Mouse (Mus musculus): ENCODE data around the gene Aipl1. TPM values are rescaled to one million over a fixed set of nuclear protein-coding genes. Genes with fewer than 3 reads are reported as not detected.

Aipl1 gene
- total and polyA plus RNA-seq, 3 experiments, result 0.71 to 0.93 (median 0.81) TPM

DNA sequence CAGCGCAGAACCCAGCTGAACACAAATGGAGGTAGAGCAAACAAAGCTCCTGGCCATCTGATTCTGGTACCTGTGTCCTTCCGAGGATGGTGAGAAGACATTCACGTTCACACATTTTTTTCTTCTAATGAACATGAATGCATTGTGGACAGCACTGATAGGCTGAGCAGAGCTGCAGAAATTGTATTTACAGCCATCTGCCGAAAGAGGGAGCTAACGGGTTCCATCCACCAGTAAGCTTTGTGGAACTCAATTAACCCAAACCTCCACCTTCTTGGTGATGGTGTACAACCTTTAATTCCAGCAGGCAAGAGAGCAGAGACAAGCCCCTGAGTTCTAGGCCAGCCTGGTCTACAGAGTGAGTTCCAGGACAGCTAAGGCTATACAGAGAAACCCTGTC lies 11.5 kb downstream of the Aipl1 start:
- in situ Hi-C loops (cut with MboI; ENCODE audit: low pct_ligation_motif_present, low pct_unique_long_range_greater_than_20kb, low sequenced_read_pairs) (loop anchor here (10.0 to 25.0 kb wide), 2 partner anchors 351 to 464 kb away; no protein-coding TSS in a partner anchor), dilution Hi-C loops (cut with MboI; ENCODE audit: extremely low pct_ligation_motif_present, extremely low pct_unique_long_range_greater_than_20kb, low sequenced_read_pairs) (no loop called here)
- H3K9me3 ChIP-seq (replicated peaks; ENCODE audit: low read length), result no peaks in the 10 kb centered on the region
- peaks cover 6% of the 10 kb centered on the region for H3K27me3 ChIP-seq (replicated peaks)
- H3K4me1 ChIP-seq (ENCODE audit: control insufficient read depth in 1 of 2, insufficient read depth in 2 of 2), result peaks cover 17 to 43% of the 10 kb centered on the region in 2 experiments
- DNase-seq (ENCODE audit: extremely low read depth), result peak; percentile 80
- H3K36me3 ChIP-seq (replicated peaks in 1 of 2; ENCODE audit: control insufficient read depth in 1 of 2, insufficient read depth in 1 of 2, low read length in 1 of 2), result no peaks in the 10 kb centered on the region
- no peaks in the 10 kb centered on the region for H3K79me2 ChIP-seq (replicated peaks; ENCODE audit: control insufficient read depth, extremely low read depth, insufficient read depth, poor library complexity, severe bottlenecking)
- no peak overlapping the region for H3K4me3 ChIP-seq (replicated peaks in 1 of 3; ENCODE audit: low read depth in 2 of 3, low read length in 2 of 3, poor library complexity in 1 of 3)
- no peak overlapping the region for H3K27ac ChIP-seq (ENCODE audit: insufficient read depth, low read depth)
- H3K4me2 ChIP-seq (ENCODE audit: insufficient read depth, low read depth, poor library complexity, severe bottlenecking), result no peak overlapping the region
- H3K9ac ChIP-seq (ENCODE audit: insufficient read depth, low read depth), result no peak overlapping the region
- TF ChIP-seq CHD1 (IDR thresholded peaks at IDR 0.05; ENCODE audit: low read depth, low read length) (no peak), EP300 (IDR thresholded peaks at IDR 0.05; ENCODE audit: low read length) (no peak), IRF4 (IDR thresholded peaks at IDR 0.05; ENCODE audit: low read depth, low read length) (no peak), KAT2A (IDR thresholded peaks at IDR 0.05; ENCODE audit: insufficient replicate concordance, low read length) (no peak), JUND (conservative IDR thresholded peaks at IDR 0.05; ENCODE audit: low read depth, low read length) (no peak), ZC3H11A (IDR thresholded peaks at IDR 0.05; ENCODE audit: low read depth, low read length) (no peak), ZNF384 (IDR thresholded peaks at IDR 0.05; ENCODE audit: low read depth, low read length) (no peak), NELFE (IDR thresholded peaks at IDR 0.05; ENCODE audit: low read depth, low read length) (no peak), MAX (IDR thresholded peaks at IDR 0.05; ENCODE audit: low read length) (no peak), PAX5 (IDR thresholded peaks at IDR 0.05; ENCODE audit: low read length) (no peak), RAD21 (IDR thresholded peaks at IDR 0.05; ENCODE audit: low read depth, low read length) (peak; percentile 38), SMC3 (IDR thresholded peaks at IDR 0.05; ENCODE audit: low read depth, low read length) (peak; percentile 53), E2F4 (IDR thresholded peaks at IDR 0.05; ENCODE audit: insufficient replicate concordance, low read depth, low read length) (no peak), CTCF (conservative IDR thresholded peaks at IDR 0.05 in 1 of 2, IDR thresholded peaks at IDR 0.05 in 1 of 2; ENCODE audit: low read depth in 2 of 2, low read length in 2 of 2) (peak; percentile 81 to 88), MEF2A (IDR thresholded peaks at IDR 0.05; ENCODE audit: borderline replicate concordance, low read depth, low read length) (no peak), ZKSCAN1 (IDR thresholded peaks at IDR 0.05; ENCODE audit: borderline replicate concordance, low read depth, low read length) (no peak)

DNA sequence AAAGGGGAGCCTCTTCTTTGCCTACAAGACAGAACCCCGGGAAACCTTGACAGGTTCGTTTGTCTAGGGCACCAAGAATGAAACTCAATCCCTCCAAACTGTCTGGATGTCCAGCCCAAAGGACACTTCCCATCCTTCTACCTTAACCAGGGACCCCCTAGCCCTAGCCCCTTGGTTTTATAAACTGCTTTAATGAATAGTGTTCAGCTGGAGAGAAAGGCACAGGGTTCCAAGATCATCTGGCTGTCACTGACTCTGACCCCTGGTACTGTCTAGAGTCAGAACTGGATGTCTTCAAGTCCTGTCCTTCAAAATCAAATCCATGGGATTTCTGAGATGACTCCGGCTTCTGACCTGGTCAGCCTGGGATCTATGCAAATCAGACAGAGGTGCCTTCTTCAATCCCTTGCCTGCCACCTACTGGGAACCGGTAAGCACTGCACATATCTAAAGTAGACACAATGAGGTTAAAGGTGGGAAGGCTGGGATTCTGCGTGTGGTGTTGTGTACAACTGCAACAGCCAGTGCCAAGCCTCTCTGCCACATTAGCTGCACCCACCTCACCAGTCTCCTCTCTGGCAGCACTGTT lies 13.0 kb downstream of the Aipl1 start:
- peak overlapping the region; percentile 42 for H3K9ac ChIP-seq (ENCODE audit: insufficient read depth, low read depth)
- H3K27me3 ChIP-seq (replicated peaks), result peaks cover 6% of the 10 kb centered on the region
- in situ Hi-C loops (cut with MboI; ENCODE audit: low pct_ligation_motif_present, low pct_unique_long_range_greater_than_20kb, low sequenced_read_pairs), result loop anchor here (5.0 to 10.0 kb wide), 2 partner anchors 162 to 349 kb away; no protein-coding TSS in a partner anchor
- peak overlapping the region; percentile 11 to 33 (median 25) for H3K4me3 ChIP-seq (replicated peaks in 1 of 3; ENCODE audit: low read depth in 2 of 3, low read length in 2 of 3, poor library complexity in 1 of 3)
- no peaks in the 10 kb centered on the region for H3K36me3 ChIP-seq (replicated peaks in 1 of 2; ENCODE audit: control insufficient read depth in 1 of 2, insufficient read depth in 1 of 2, low read length in 1 of 2)
- dilution Hi-C loops (cut with MboI; ENCODE audit: extremely low pct_ligation_motif_present, extremely low pct_unique_long_range_greater_than_20kb, low sequenced_read_pairs), result no loop called here
- H3K79me2 ChIP-seq (replicated peaks; ENCODE audit: control insufficient read depth, extremely low read depth, insufficient read depth, poor library complexity, severe bottlenecking), result no peaks in the 10 kb centered on the region
- peak; percentile 88 for DNase-seq (ENCODE audit: extremely low read depth)
- H3K4me2 ChIP-seq (ENCODE audit: insufficient read depth, low read depth, poor library complexity, severe bottlenecking), result peak overlapping the region; percentile 91
- no peak overlapping the region for H3K27ac ChIP-seq (ENCODE audit: insufficient read depth, low read depth)
- peaks cover 17 to 43% of the 10 kb centered on the region in 2 experiments for H3K4me1 ChIP-seq (ENCODE audit: control insufficient read depth in 1 of 2, insufficient read depth in 2 of 2)
- no peaks in the 10 kb centered on the region for H3K9me3 ChIP-seq (replicated peaks; ENCODE audit: low read length)
- TF ChIP-seq SIN3A (IDR thresholded peaks at IDR 0.05; ENCODE audit: low read length), result 0 out of 2 replicates have a peak, but pooled peaks have one; percentile 56
- TF ChIP-seq EP300 (IDR thresholded peaks at IDR 0.05; ENCODE audit: low read length), result peak; percentile 59
- 0 out of 2 replicates have a peak, but pooled peaks have one; percentile 49 for TF ChIP-seq MYC (IDR thresholded peaks at IDR 0.05; ENCODE audit: low read depth, low read length)
- TF ChIP-seq ZKSCAN1 (IDR thresholded peaks at IDR 0.05; ENCODE audit: borderline replicate concordance, low read depth, low read length), result no peak
- peak; percentile 37; the same call in 1 of the 2 replicates for TF ChIP-seq MAZ (IDR thresholded peaks at IDR 0.05; ENCODE audit: low read depth, low read length)
- peak; percentile 43; the same call in 1 of the 2 replicates for TF ChIP-seq MEF2A (IDR thresholded peaks at IDR 0.05; ENCODE audit: borderline replicate concordance, low read depth, low read length)
- no peak for TF ChIP-seq GABPA (IDR thresholded peaks at IDR 0.05; ENCODE audit: insufficient replicate concordance, low read depth, low read length)
- TF ChIP-seq CTCF (conservative IDR thresholded peaks at IDR 0.05 in 1 of 2, IDR thresholded peaks at IDR 0.05 in 1 of 2; ENCODE audit: low read depth in 2 of 2, low read length in 2 of 2), result peak; percentile 87 to 98
- TF ChIP-seq MXI1 (IDR thresholded peaks at IDR 0.05; ENCODE audit: low read depth, low read length), result no peak
- TF ChIP-seq MAFK (IDR thresholded peaks at IDR 0.05; ENCODE audit: insufficient replicate concordance, low read length), result no peak
- TF ChIP-seq MAX (IDR thresholded peaks at IDR 0.05; ENCODE audit: low read length), result peak; percentile 26; the same call in 1 of the 2 replicates
- TF ChIP-seq SMC3 (IDR thresholded peaks at IDR 0.05; ENCODE audit: low read depth, low read length), result peak; percentile 92
- no peak for TF ChIP-seq PAX5 (IDR thresholded peaks at IDR 0.05; ENCODE audit: low read length)
- peak; percentile 40; the same call in 1 of the 2 replicates for TF ChIP-seq NELFE (IDR thresholded peaks at IDR 0.05; ENCODE audit: low read depth, low read length)
- TF ChIP-seq RAD21 (IDR thresholded peaks at IDR 0.05; ENCODE audit: low read depth, low read length), result peak; percentile 98
- TF ChIP-seq ZC3H11A (IDR thresholded peaks at IDR 0.05; ENCODE audit: low read depth, low read length), result peak; percentile 68
- no peak for TF ChIP-seq KAT2A (IDR thresholded peaks at IDR 0.05; ENCODE audit: insufficient replicate concordance, low read length)
- TF ChIP-seq RCOR1 (conservative IDR thresholded peaks at IDR 0.05; ENCODE audit: low read depth, low read length), result peak; percentile 55; the same call in 1 of the 2 replicates
- 0 out of 2 replicates have a peak, but pooled peaks have one; percentile 16 for TF ChIP-seq BHLHE40 (IDR thresholded peaks at IDR 0.05; ENCODE audit: low read depth, low read length)
- peak; percentile 67 for TF ChIP-seq IRF4 (IDR thresholded peaks at IDR 0.05; ENCODE audit: low read depth, low read length)
- no peak for TF ChIP-seq USF1 (IDR thresholded peaks at IDR 0.05; ENCODE audit: low read depth, low read length)
- no peak for TF ChIP-seq UBTF (IDR thresholded peaks at IDR 0.05; ENCODE audit: low read depth, low read length)
- no peak for TF ChIP-seq E2F4 (IDR thresholded peaks at IDR 0.05; ENCODE audit: insufficient replicate concordance, low read depth, low read length)
- TF ChIP-seq ELF1 (IDR thresholded peaks at IDR 0.05; ENCODE audit: low read depth, low read length), result no peak
- TF ChIP-seq CHD2 (IDR thresholded peaks at IDR 0.05; ENCODE audit: low read length), result no peak

Measured in CH12.LX (cell line).